Mouse (Mus musculus) liver, embryonic 14.5 days (tissue): ENCODE results near the gene AC134908.4. TPM values are rescaled to one million over a fixed set of nuclear protein-coding genes. Genes with fewer than 3 reads are reported as not detected.
A peak's percentile ranks its signal among the peaks of the same experiment; 100 is the strongest.

Experiments used
- ATAC-seq: fragments of 200-750 bp; cut with Nextera tagmentation; 2 replicates; pipeline ENCODE4 v1.8.0; 2017; ENCODE audit warnings: moderate number of reproducible peaks, mild to moderate bottlenecking, moderate library complexity; ENCODE audit not compliant: insufficient read depth
- DNase-seq, 3 experiments: peaks; one replicate each; pipeline ENCODE4 v3.0.0-alpha.2; 2012 to 2013; ENCODE audit warnings: low read depth in 3 of 3, low spot score in 3 of 3
- H3K27ac ChIP-seq: fragments of 300-500 bp; sonication (generic); 2 replicates; pipeline ENCODE4 v1.5.1; 2014; ENCODE audit warnings: moderate library complexity, mild to moderate bottlenecking, control low read depth, inconsistent platforms
- H3K27me3 ChIP-seq: fragments of 300-500 bp; sonication (generic); 2 replicates; pipeline ENCODE4 v1.6.1; 2014; ENCODE audit warnings: mild to moderate bottlenecking, low read length, moderate library complexity; ENCODE audit not compliant: control insufficient read depth, insufficient read depth
- H3K36me3 ChIP-seq: fragments of 300-500 bp; sonication (generic); replicated peaks from 2 replicates; pipeline ENCODE4 v1.6.1; 2014; ENCODE audit warnings: low read depth; ENCODE audit not compliant: control insufficient read depth, insufficient read depth
- H3K4me1 ChIP-seq, 2 experiments: fragments of 200-500 bp in 1 of 2; fragments of 300-500 bp in 1 of 2; sonication (generic) in 1 of 2; replicated peaks; 2 replicates each; pipeline ENCODE4 v1.6.1; 2012 to 2014; ENCODE audit warnings: antibody characterized with exemption in 1 of 2, inconsistent platforms in 1 of 2, low read length in 1 of 2; ENCODE audit not compliant: control insufficient read depth in 2 of 2, insufficient read depth in 2 of 2
- H3K4me2 ChIP-seq: fragments of 300-500 bp; sonication (generic); 2 replicates; pipeline ENCODE4 v1.6.1; 2014; ENCODE audit warnings: low read depth, mild to moderate bottlenecking, control low read depth, moderate library complexity
- H3K4me3 ChIP-seq, 2 experiments: fragments of 200-500 bp in 1 of 2; fragments of 300-500 bp in 1 of 2; sonication (generic) in 1 of 2; 2 replicates each; pipeline ENCODE4 v1.5.1; 2012 to 2014; ENCODE audit warnings: low read depth in 2 of 2, low read length in 2 of 2, mild to moderate bottlenecking in 2 of 2, control low read depth in 1 of 2, inconsistent platforms in 1 of 2, moderate library complexity in 1 of 2; ENCODE audit not compliant: insufficient read depth in 1 of 2
- H3K9ac ChIP-seq: fragments of 300-500 bp; sonication (generic); replicated peaks from 2 replicates; pipeline ENCODE4 v1.6.1; 2014; ENCODE audit warnings: mild to moderate bottlenecking, control low read depth, moderate library complexity
- H3K9me3 ChIP-seq: fragments of 300-500 bp; sonication (generic); 2 replicates; pipeline ENCODE4 v1.6.1; 2016; ENCODE audit warnings: low read length, mixed read lengths; ENCODE audit not compliant: control insufficient read depth
- CTCF ChIP-seq: IDR thresholded peaks from 2 replicates; pipeline ENCODE4 v1.5.1; 2016; ENCODE audit warnings: antibody characterized with exemption, low read depth, control low read depth
- EP300 ChIP-seq: IDR thresholded peaks from 2 replicates; pipeline ENCODE4 v1.6.1; 2016; ENCODE audit warnings: antibody characterized with exemption, low read depth
- WGBS: fragments of 180-500 bp; shearing (Covaris S2); extraction: QIAGEN DNeasy Blood & Tissue Kit; methylation state at CpG from one replicate; pipeline ENCODE4 v1.1.7; 2014; ENCODE audit not compliant: insufficient replicate concordance; 5-methylcytosine and 5-hydroxymethylcytosine counted together
- polyA plus RNA-seq, 2 experiments: library from polyadenylated mRNA; depleted of rRNA in 1 of 2; stranded (reverse) in 1 of 2; unstranded in 1 of 2; fragments of >200 nt; fragmentation: Nextera tagmentation in 1 of 2; extraction: Ambion mirVana in 1 of 2; gene quantifications; 2 replicates each; pipeline versions ENCODE4 v1.2.1 to v1.2.3; 2012 to 2014

AC134908.4 gene
- polyA plus RNA-seq, 2 experiments: not detected

- no peak for TF ChIP-seq EP300
- TF ChIP-seq CTCF: no peak
- Histone ChIP-seq H3K9ac (peak within 1 kb of the TSS; percentile 7; the same call in 1 of the 2 replicates), H3K9me3 (no peaks in the 10 kb centered on the region), H3K4me2 (peak within 1 kb of the TSS; percentile 53), H3K36me3 (peaks cover 32% of the 10 kb centered on the region), H3K4me3 (peak within 1 kb of the TSS in 1 of 2 experiments; percentile 23; a peak in 2 of 4 replicates), H3K27me3 (no peaks in the 10 kb centered on the region), H3K4me1 (peaks cover 3 to 6% of the 10 kb centered on the region in 2 experiments; a peak in 1 of 4 replicates), H3K27ac (no peak within 1 kb of the TSS)
- ATAC-seq (no peak), DNase-seq (no peak)
- 10% methylated on average over 24 of the region's 29 CpGs for WGBS
Observed at GRCm38 (mm10) chr17:25837076-25837410, 41.6 kb upstream of the AC134908.4 start, which contains the start of gene Rhbdl1. TSS of gene Rhbdl1 (minus strand) at chr17:25837295.

- no peak overlapping the region for H3K27ac ChIP-seq
- H3K4me2 ChIP-seq: peak overlapping the region; percentile 53
- 26% methylated on average over 21 of the region's 23 CpGs for WGBS
- TF ChIP-seq EP300: no peak
- TF ChIP-seq CTCF: no peak
- DNase-seq (no peak), ATAC-seq (no peak)
- H3K4me1 ChIP-seq: peaks cover 7 to 9% of the 10 kb centered on the region in 2 experiments
- no peaks in the 10 kb centered on the region for H3K27me3 ChIP-seq
- H3K4me3 ChIP-seq: peak overlapping the region in 1 of 2 experiments; percentile 23; a peak in 2 of 4 replicates
- H3K9ac ChIP-seq: peak overlapping the region; percentile 7; the same call in 1 of the 2 replicates
- no peaks in the 10 kb centered on the region for H3K9me3 ChIP-seq
- peaks cover 29% of the 10 kb centered on the region for H3K36me3 ChIP-seq
Observed at GRCm38 (mm10) chr17:25836397-25837075, 41.1 kb upstream of the AC134908.4 start.

GRCm38 (mm10) chr17:25835816-25836215 lies 40.4 kb upstream of the AC134908.4 start:
- no peak for ATAC-seq
- Histone ChIP-seq H3K4me1 (peaks cover 9 to 13% of the 10 kb centered on the region in 2 experiments), H3K27me3 (no peaks in the 10 kb centered on the region), H3K36me3 (peaks cover 27% of the 10 kb centered on the region), H3K4me3 (no peak overlapping the region), H3K9ac (no peak overlapping the region), H3K9me3 (no peaks in the 10 kb centered on the region), H3K4me2 (no peak overlapping the region), H3K27ac (no peak overlapping the region)
- TF ChIP-seq EP300 (no peak), CTCF (no peak)
- DNase-seq: no peak
- 81% methylated on average over 16 of the region's 16 CpGs for WGBS

GRCm38 (mm10) chr17:25835301-25835700 lies 39.8 kb upstream of the AC134908.4 start:
- no peak overlapping the region for H3K4me2 ChIP-seq
- no peaks in the 10 kb centered on the region for H3K9me3 ChIP-seq
- peaks cover 9 to 13% of the 10 kb centered on the region in 2 experiments for H3K4me1 ChIP-seq
- ATAC-seq (no peak), DNase-seq (no peak)
- TF ChIP-seq EP300 (no peak), CTCF (no peak)
- no peak overlapping the region for H3K4me3 ChIP-seq
- peaks cover 27% of the 10 kb centered on the region for H3K36me3 ChIP-seq
- 86% methylated on average over 7 of the region's 7 CpGs for WGBS
- H3K9ac ChIP-seq: no peak overlapping the region
- no peaks in the 10 kb centered on the region for H3K27me3 ChIP-seq
- no peak overlapping the region for H3K27ac ChIP-seq

- H3K9me3 ChIP-seq: no peaks in the 10 kb centered on the region
- H3K27me3 ChIP-seq: no peaks in the 10 kb centered on the region
- peaks cover 9 to 14% of the 10 kb centered on the region in 2 experiments for H3K4me1 ChIP-seq
- H3K27ac ChIP-seq: no peak overlapping the region
- peaks cover 21% of the 10 kb centered on the region for H3K36me3 ChIP-seq
- 78% methylated on average over 12 of the region's 12 CpGs for WGBS
- ATAC-seq (no peak), DNase-seq (no peak)
- TF ChIP-seq EP300 (no peak), CTCF (no peak)
- H3K4me2 ChIP-seq: peak overlapping the region; percentile 83
- H3K9ac ChIP-seq: no peak overlapping the region
- H3K4me3 ChIP-seq: peak overlapping the region in 1 of 2 experiments; percentile 70; a peak in 2 of 4 replicates
Observed at GRCm38 (mm10) chr17:25834595-25835222, 39.2 kb upstream of the AC134908.4 start.
